Mouse (Mus musculus) frontal cortex, adult 2 months (tissue): ENCODE measurements around the gene Fnbp1l. TPM values are rescaled to one million over a fixed set of nuclear protein-coding genes. Genes with fewer than 3 reads are reported as not detected.

Experiments
- DNase-seq, 2 experiments: peaks; one replicate each; pipeline ENCODE4 v3.0.0; 2022; ENCODE audit warnings: low spot score in 1 of 2; ENCODE audit errors: extremely low spot score in 1 of 2
- polyA plus RNA-seq: library from polyadenylated mRNA; depleted of rRNA; stranded (reverse); fragments of >200 nt; gene quantifications from 2 replicates; pipeline ENCODE4 v1.2.3, GENCODE M21; 2012; rRNA removed

The Fnbp1l gene
- polyA plus RNA-seq = 98.4 and 102 TPM in 2 replicates

DNA sequence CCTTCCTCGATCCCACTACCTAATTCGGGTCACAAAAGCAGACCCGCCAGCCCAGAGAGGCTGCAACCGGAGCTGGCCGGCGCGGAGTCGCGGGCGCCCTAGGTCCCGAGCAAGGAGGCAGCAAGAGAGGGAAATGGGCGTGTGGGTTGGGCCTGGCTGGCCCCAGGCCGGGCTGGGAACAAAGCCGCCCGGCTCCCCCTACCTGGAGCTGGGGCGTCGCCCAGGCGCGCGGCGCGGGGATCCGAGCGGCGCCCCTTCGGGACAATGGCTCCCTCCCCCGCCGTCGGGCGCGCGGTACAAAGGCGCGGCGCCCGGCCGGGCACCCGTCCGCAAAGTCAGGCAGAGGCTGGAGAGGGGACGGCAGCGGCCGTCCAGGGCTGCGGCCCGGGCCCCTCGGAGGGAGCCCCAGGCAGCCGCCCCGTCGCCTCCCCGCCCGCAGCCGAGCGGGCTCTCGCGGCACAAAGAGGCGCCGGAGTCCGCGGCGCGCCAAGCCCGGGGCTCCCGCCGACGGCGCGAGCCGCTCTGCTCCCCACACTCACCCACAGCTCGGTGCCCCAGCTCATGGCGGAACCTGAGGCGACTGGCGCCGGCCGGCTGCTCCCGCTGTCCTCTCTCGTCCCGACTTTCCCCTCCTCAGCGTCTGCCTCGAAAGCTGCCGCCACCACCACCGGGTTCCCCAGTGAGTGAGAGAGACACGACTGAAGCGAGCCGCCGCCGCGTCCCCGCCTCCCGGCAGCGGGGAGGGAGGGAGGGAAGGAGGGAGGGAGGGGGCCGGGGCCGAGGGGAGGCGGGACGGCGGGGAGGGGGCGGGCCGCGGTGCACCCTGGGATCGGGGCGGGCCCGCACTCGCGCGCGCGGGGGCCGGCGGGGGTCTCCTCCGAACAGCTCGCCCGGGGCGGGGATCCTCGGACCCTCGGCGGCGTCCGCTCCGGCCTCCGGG, at the start of gene Fnbp1l:
Gene Fnbp1l, minus strand, starts transcription at position 725 of the 940 bp plus-strand sequence.
- DNase-seq = peak in 1 of 2 experiments; percentile 78

DNA sequence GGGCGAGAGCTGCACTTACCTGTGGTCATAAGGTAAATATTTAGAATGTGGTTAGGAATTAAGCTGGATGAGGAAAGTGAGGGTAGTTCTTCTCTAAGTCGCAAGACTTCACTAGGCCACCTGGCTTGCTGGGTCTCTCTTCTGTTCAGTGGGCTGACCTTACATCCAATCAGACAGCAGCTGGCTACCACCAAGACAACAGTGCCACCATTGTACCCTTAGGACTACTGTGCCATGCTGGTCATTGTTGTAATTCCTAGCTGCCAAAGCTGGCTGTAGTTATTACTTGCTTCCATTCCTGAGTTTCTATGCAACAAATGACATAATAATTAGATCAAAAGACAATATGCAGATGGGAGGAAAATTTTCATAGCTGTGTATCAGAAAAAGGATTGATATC, 41.3 kb upstream of the Fnbp1l start:
- DNase-seq = no peak

- no peak for DNase-seq
These were observed 39.9 kb upstream of the Fnbp1l start for GRCm38 (mm10) chr3:122659261-122659917.

DNA sequence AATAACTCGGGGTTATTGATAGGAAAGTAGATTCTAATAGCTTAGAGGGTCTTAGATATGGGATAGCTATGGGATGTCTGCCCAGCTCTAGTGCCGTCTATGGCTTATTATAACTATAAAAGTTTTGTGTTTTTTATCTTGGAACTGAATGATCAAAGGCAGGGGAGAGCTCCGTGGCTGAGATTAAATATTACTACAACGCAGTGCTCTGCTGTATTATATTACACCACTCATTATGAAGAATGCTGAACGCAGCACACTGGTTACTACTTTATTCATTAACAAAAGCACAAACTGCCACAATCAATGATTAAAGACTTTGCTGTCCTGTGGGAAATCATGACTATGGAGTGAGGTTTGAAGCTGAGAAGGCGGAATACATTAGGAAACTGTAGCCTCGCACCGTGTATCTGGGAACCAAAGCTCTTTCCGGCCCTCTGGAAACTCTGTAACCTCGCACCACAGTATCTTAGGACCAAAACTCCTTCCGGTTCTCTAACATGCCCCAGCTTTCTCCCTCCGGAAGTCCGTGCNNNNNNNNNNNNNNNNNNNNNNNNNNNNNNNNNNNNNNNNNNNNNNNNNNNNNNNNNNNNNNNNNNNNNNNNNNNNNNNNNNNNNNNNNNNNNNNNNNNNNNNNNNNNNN, 27.8 kb upstream of the Fnbp1l start:
- DNase-seq = no peak

- no peak for DNase-seq
These were observed 20.8 kb upstream of the Fnbp1l start for GRCm38 (mm10) chr3:122640286-122640685.

- no peak for DNase-seq
These were observed 19.6 kb upstream of the Fnbp1l start for GRCm38 (mm10) chr3:122639197-122639475.

- DNase-seq = peak; percentile 91 to 99
These were observed 19.0 kb upstream of the Fnbp1l start for GRCm38 (mm10) chr3:122638329-122639196.

DNA sequence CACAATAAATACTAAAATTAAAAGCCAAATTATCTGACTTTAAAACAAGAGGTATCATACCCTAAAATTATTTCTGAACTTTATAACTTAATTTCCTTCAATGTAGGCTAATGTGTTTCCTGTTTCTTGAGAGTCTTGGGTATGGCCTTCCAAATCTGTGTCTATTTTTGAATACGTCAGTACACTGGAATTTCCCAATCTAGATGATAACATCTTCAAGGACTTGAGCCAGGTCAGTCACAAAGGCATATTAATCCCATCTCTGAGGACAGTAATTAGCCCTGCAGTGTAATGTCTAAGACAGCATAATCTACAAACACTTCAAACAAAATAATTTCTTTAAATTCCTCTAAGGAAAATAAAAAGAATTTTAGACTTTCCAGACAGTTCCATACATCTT, 17.8 kb upstream of the Fnbp1l start:
- no peak for DNase-seq

DNA sequence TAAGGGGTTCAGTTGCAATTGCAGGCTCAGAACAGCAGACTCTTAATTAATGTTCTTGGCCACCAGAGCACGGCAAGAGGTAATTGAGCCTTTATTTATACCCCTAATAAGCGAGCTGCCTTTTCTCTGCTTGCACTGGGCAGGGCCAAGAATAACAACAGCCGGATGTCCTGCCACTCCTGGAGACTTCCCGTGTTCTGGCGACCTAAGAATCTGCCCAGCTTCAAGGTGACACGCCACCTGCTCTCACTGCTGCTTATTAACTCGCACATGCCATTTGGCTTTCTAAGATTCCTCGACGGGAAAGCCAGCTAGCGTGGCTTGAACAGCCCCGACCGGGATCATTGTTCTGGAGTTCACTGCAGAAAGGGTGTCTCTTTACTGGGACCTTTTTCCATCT, 15.7 kb upstream of the Fnbp1l start:
- no peak for DNase-seq

- no peak for DNase-seq
These were observed 10.1 kb upstream of the Fnbp1l start for GRCm38 (mm10) chr3:122629580-122629979.

GRCm38 (mm10) chr3:122628956-122629355, 9.4 kb upstream of the Fnbp1l start:
- DNase-seq = no peak

GRCm38 (mm10) chr3:122628546-122628945, 9.0 kb upstream of the Fnbp1l start:
- DNase-seq = no peak

GRCm38 (mm10) chr3:122627846-122628245, 8.3 kb upstream of the Fnbp1l start:
- no peak for DNase-seq

- peak in 1 of 2 experiments; percentile 33 for DNase-seq
These were observed 5.1 kb upstream of the Fnbp1l start for GRCm38 (mm10) chr3:122624591-122624990.

GRCm38 (mm10) chr3:122620285-122620931, 893 bp upstream of the Fnbp1l start:
- peak in 1 of 2 experiments; percentile 65 for DNase-seq

GRCm38 (mm10) chr3:122619931-122620284, 393 bp upstream of the Fnbp1l start:
- peak in 1 of 2 experiments; percentile 25 for DNase-seq

GRCm38 (mm10) chr3:122618402-122618801, 1.1 kb downstream of the Fnbp1l start:
- peak in 1 of 2 experiments; percentile 51 for DNase-seq

DNA sequence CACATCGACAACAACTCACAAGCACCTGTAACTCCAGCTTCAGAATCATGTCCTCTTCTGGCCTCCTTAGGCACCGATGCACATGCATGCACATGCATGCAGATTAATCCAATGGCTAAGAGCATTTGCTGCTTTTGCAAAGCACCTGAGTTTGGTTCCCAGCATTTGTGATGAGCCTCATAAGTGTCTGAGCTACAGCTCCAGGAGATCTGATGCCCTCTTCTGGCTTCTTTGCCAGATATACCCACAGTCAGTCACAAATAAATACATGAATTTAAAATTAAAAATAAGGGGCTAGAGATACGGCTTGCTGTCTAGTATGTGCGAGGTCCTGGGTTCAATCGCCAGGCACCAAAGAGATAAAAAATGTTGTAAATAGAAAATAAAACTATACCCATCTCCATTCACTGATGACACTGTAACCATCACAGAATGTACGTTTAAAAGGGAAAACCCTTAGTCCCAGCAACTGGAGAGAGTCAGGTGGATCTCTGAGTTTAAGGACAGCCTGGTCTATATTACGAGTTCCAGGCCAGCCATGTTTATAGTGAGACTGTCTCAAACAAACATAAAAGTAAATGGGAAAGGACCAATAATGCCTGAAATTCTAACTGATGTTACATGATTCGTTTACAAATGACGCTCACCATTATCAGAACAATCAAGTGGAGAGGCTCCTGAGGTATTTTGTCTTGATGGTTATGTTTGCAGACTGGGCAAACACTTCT, 1.7 kb downstream of the Fnbp1l start:
- peak in 1 of 2 experiments; percentile 38 for DNase-seq

DNA sequence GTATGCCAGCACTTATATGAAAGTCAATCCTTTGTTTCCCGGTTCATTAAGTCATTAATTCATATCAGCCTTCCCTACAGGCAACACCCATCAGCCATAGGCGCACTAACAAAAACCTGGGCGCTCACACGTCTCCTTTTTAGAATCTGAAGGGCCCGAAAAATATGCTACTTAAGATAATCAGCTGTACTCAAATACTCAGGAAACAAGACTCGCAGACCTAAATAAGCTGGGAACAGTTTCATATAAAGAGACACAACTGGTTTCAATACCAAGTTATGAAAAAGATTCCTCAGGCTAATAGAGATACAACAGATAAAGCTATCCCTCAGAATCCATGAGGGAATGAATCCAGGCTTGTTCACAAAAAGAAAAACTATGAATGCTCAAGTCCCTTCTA, 7.0 kb downstream of the Fnbp1l start:
- DNase-seq = no peak
